Mouse (Mus musculus) megakaryocyte-erythroid progenitor cell, adult 5-6 weeks (primary cell): ENCODE results near the gene Gm28048. TPM values are rescaled to one million over a fixed set of nuclear protein-coding genes. Genes with fewer than 3 reads are reported as not detected.

ENCODE experiments used
- ATAC-seq: replicated peaks from 2 replicates; pipeline ENCODE4 v1.8.0; 2016; ENCODE audit warnings: mild to moderate bottlenecking, inconsistent platforms; ENCODE audit not compliant: severe bottlenecking, poor library complexity, low FRiP score, low TSS enrichment
- total RNA-seq, 2 experiments: library from RNA; stranded (forward) in 1 of 2; stranded (reverse) in 1 of 2; fragments of 200-1000, 215-1000 nt in 1 of 2; fragments of >200 nt in 1 of 2; fragmentation: Nextera tagmentation in 1 of 2; gene quantifications; 2 replicates each; pipeline ENCODE4 v1.2.3; 2014 to 2017

The Gm28048 gene
- total RNA-seq, 2 experiments from 2014 or later, result 31.4 to 33.9 TPM

DNA sequence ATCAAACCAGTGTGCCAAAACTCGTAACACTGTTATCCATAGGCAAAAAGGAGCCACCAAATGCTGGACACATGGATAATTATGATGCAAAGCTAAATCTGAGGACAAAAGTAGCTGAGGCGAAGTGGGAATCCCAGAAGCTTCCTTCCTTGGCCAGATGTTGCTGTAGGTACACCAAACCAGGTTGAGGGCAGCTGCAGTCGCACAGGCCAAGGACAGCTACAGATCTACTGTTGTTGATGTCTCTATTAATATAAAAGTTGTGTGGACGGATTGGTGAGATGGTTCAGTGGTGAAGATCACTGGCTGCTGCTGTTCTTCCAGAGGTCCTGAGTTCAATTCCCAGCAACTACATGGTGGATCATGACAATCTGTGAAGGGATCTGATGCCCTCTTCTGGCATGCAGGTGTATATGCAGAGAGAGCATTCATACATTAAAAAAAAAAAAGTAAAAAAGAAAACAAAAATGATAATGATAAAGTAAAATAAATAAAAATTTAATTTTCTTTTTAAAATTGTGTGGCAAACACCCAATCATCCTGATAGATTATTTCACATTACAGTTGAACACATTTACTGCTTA lies 24.0 kb downstream of the Gm28048 start:
- ATAC-seq, result no peak

DNA sequence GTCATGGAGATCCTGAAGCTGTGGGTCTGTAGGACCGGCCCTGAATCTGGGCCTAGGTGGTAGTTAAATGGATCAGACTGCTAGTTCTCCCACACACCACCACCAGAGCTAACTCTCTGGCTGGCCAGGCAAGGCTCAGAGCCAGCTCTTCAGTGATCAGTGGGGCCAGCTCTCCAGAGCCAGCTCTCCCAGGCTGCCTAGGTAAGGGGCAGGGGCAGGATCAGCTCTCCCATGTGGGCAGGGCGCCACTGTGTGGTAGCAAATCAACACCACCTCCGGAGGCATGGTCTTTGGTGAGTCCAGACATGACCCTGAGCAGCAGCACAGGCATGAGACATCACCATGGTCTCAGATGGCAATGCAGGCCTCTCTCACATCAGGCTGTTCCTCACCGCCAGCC lies 25.1 kb downstream of the Gm28048 start:
- ATAC-seq, result peak; percentile 91

- no peak for ATAC-seq
Measured at GRCm38 (mm10) chr11:22956346-22956745, 25.5 kb downstream of the Gm28048 start.

- ATAC-seq, result no peak
Measured at GRCm38 (mm10) chr11:22952668-22953067, 29.2 kb downstream of the Gm28048 start.

DNA sequence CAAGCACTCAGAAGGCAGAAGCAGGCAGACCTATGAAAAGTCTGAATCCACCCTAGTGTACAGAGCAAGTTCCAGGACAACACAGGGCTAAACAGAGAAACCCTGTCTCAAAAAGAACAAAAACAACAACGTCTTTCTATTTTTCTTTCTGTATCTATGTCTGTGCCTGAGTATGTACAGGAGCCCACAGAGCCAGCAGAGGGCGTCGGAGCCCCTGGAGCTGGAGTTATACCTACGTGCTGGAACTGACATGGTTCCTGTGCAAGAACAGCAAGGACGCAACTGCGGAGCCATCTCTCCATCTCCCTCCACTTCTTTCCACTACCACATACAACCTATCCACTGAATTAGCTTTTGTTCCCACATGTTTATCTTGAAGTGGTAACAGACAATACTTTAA lies 31.8 kb downstream of the Gm28048 start:
- ATAC-seq, result peak; percentile 57; the same call in 1 of the 2 replicates

- ATAC-seq, result peak; percentile 75
Measured at GRCm38 (mm10) chr11:22949101-22949500, 32.8 kb downstream of the Gm28048 start.

DNA sequence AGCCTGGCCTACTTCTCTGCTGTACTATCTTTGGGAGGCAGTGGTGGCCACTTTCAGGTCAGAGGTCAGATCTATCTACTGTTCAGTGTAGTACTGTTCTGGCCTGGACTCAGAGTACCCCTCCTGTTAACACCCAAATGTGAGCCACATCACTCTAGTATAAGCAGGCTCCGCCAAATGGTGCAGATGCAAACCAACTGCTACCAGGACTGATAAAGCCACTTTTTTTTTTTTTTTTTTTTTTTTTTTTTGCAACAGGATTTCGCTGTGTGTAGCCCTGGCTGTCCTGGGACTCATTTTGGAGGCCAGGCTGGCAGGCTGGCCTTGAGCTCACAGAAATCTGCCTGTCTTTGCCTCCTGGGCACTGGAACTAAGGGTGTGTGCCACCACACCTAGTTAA lies 42.9 kb downstream of the Gm28048 start:
- ATAC-seq, result peak; percentile 68; the same call in 1 of the 2 replicates

DNA sequence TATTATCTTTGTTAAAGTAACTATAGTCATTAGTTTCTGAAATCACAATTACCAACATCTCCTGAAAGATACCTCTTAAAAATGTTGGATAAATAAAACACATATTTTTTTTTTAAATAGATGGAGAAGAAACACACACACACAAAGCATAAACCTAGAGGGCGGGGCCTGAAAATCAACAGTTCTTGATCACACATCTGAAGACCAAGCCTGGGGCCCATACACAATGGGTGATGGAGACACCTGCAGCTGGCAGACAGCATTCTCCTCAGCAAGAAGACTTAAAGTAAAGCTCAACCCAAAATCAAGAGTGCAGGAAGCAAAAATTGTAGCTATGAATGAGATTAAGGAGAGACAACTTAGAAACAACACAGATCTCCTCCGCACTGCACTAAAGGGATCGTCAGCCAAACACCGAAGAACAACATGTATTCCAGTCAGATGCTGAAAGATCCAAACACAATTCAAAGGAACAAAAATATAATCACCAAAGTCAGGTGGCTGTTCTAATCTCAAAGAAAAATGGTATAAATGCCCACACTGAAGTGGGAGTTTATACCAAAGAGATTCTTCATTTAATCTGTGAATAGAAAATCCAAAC lies 44.1 kb downstream of the Gm28048 start:
- no peak for ATAC-seq

DNA sequence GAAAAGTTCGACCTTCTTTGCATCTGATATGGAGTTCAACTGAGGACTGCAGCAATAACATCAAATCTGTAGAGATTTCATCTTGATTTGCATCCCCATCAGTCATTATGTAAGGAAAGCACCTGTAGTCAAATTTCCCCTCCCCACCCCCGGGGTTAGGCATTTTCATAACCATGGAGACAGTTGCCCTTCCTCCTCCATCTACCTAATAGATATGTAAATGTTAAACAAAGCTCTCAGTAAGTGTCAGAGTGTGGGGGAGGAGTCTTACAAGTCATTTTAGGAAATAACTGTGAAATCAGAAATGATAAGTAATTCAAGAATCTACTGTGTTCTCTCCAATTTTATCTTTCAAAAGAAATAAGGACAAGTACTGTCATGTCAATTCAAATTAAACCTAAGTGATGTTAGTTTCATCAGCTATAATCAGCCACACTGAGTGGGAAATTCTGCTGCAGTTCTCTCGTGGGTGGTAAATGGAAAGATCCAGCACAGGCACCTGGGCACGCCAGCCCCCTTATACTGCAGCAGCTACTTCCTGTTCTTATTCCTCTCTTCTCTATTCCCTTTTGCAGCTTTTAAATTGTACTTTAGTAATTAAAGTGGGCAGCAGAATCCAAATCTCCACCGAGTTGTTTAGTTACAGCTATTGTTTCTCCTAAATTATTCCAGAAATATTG lies 45.3 kb downstream of the Gm28048 start:
- no peak for ATAC-seq

DNA sequence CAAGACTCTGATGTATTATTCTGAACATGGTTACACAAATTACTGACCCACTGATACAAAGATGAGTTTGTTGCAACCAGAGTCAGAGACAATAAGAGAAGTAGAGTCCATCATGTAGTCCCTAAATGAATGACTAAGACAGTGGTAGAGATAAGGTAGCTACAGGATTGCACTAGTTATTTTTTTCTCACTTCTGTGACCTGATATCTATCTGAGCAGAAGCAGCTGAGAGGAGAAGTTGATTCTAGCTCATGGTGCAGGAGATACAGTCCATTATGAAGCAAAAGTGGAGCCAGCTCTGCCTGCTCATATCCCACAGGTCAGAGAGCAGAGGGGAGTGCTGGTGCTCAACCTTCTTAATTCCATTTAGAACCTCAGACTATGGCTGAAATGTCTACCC lies 49.7 kb downstream of the Gm28048 start:
- ATAC-seq, result peak; percentile 61

GRCm38 (mm10) chr11:22931320-22931905 lies 50.5 kb downstream of the Gm28048 start:
- ATAC-seq, result peak; percentile 15; the same call in 1 of the 2 replicates

DNA sequence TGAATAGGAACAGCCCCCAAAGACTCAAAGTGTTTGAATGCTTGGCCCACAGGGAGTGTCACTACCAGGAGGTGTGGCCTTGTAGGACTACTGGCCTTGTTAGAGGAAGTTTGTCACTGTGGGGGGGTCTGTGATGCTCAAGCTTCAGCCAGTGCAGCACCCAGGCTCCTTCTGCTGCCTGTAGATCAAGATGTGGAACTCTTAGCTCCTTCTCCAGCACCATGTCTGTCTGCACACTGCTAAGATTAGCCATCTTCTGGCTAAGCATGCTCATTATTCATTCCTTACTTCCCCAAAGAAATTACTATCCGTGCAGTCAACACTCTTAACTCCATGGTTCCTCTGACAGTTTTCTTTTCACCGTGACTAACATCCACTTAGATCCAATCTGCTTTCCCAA lies 51.8 kb downstream of the Gm28048 start:
- no peak for ATAC-seq

DNA sequence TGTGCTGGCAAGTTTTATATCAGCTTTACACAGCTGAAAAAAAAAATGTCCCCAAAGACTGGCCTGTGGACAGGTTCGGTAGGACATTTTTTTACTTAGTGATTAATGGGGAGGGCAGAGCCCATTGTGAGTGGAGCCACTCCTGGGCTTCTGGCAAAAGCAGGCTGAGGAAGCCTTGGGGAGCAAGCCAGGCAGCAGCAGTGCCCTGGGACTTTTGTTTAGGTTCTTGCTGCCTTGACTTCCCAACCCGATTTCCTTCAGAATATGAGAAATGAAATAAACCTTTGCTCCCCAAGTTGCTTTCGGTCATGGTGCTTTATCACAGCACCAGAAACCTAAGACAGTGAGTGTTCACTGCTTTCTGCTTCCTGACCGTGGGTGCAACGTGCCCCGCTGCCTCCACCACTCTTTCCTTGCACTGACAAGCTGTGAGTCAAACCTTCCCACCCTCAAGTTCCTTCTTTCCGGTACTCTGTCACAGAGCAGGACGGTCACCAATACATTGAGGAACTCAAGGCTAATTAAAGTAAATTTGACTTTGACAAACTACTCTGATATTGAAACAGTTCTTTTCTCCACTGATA lies 53.2 kb downstream of the Gm28048 start:
- no peak for ATAC-seq

DNA sequence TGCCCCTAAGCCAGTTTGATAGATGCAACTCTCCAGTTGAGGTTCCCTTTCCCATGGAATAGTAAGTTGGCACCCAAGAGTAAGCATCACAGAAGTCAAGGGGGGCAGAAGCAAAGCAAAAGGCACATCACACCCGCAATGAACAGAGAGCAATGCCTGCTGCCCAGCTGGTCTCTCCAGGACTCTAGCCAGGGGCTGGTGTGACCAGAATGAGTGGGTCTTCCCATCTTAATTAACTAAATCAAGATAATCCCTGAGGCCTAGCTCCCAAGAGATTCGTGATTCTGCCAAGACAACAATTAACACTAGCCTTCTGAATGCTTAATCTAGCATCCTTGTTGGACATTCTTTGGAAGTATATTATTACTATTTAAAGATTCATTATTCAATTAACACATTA lies 58.3 kb downstream of the Gm28048 start:
- ATAC-seq, result no peak

DNA sequence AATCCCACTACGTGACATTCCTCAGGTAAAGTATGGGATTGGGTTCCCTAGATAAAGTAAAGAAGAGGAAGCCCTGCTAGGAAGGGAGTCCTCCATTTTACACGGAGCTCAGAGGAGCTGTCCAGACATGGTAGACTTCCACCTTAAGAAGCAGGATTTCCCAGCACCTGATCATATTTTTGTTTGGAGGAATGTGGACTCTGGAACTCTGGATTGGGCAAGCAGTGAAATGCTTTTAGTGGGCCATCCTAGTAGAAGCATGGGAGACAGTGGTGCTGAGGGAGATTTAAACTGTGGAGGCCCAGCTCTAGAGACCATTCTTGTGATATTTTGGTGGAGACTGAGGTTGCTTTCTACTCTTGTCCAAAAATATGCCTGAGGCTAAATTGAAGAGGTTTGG lies 59.3 kb downstream of the Gm28048 start:
- ATAC-seq, result no peak

DNA sequence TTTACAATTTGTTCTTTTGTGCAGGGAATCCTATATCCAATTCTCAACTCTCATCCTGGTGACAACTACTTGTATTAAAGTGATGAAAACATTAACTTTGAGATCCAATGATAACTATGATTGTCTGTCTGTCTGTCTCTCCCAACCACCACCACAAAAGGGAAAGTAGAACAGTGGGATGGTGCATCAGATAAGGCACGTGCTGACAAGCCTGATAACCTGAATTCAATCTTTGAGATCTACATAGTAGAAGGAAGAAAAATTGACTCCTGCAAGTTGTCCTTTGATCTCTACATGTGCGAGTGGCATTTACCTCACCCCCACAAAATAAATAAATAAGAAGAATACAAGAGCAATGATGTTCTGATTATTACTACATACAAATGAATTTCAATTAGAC lies 62.6 kb downstream of the Gm28048 start:
- ATAC-seq, result no peak

DNA sequence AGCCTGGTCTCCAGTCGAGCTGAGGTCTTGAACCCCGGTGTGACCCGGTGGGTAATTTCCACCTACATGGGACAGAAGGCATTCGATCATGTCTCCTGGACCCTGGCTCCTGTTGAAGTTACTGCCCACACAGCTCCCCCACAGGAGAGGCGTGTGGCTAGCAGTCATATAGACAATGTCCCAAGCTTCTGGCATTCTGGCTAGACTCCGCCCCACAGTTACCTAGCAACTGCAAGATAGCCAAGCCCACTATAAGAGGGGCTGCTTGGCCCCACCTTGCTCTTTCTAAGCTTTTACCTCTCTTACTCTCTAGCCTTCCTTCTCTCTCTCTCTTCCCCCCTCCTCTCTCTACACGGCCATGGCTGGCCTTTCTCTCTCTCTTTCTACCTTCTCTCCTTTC lies 64.1 kb downstream of the Gm28048 start:
- no peak for ATAC-seq

GRCm38 (mm10) chr11:22913744-22914143 lies 68.1 kb downstream of the Gm28048 start:
- peak; percentile 99 for ATAC-seq

- ATAC-seq, result no peak
Measured at GRCm38 (mm10) chr11:22911831-22912230, 70.1 kb downstream of the Gm28048 start.

DNA sequence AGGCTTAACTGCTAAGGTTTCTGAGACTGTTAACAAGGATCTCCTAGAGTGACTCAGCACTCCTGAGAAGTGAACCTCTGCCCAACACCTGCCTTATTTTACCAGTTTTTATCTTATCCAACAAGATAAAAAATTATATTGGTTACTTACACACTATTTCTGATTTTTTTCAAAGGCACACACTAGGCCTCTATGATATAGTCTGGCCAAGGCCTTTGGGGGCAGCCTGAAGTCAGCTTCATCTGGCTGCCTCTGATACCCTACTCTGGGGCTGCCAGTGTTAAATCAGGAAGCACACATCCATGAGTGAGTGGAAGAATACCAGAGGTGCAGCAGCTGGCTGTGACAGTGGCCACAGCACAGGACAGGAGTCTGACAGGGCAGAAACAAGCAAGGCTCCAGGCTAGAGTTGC lies 75.4 kb downstream of the Gm28048 start:
- peak; percentile 78 for ATAC-seq
